19 mouse cellular contexts compared by ENCODE assay signal in the genomic region with DNA sequence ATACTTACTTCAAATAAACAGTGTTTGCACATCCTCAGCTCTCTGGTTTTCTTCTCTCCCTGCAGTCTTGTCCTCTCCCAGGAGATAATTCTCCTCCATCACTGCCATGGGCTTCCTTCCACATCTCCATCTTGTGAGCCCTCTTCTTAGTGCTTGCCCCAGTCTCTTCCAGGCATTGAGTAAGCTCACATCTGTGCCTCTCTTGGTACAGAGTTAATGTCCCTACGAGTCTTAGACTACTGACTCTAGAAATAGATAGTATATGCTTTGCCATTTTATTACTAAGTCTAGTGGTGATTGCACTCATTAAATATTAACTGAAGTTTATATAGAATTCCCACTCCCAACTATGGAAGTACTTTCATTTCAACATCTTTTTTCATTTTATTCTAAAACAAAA. TPM values are rescaled to one million over a fixed set of nuclear protein-coding genes. Genes with fewer than 3 reads are reported as not detected.
"Had no signal": no experiment of that assay in that cellular context is flagged by ENCODE, and none has a peak within 500 bp of the region (broad histone marks: within the 10 kb centered on the region; RNA-seq: fewer than 3 reads in every experiment).

No protein-coding gene starts in this region.

- DNase-seq: kidney, adult 2 months; kidney, postnatal 36 days; layer of hippocampus, adult 9-11 months; layer of hippocampus, postnatal 36 days; lung, embryonic 14.5 days; lung, postnatal 10 days; right cerebral cortex, postnatal 14 days; thymus, adult 2 months; thymus, postnatal 36 days had no signal

- H3K4me3 ChIP-seq: limb, embryonic 15.5 days; liver, embryonic 12.5 days; megakaryocyte, embryonic 14.5 days; neural tube, embryonic 13.5 days; stomach, embryonic 15.5 days had no signal

- H3K9ac ChIP-seq: limb, embryonic 15.5 days; liver, embryonic 12.5 days; lung, embryonic 14.5 days; neural tube, embryonic 13.5 days; stomach, embryonic 15.5 days had no signal

- ATAC-seq: liver, embryonic 12.5 days had no signal

- H3K4me2 ChIP-seq: limb, embryonic 15.5 days; liver, embryonic 12.5 days; lung, embryonic 14.5 days; neural tube, embryonic 13.5 days; stomach, embryonic 15.5 days had no signal

- H3K27me3 ChIP-seq: limb, embryonic 15.5 days; liver, embryonic 12.5 days; megakaryocyte, embryonic 14.5 days; stomach, embryonic 15.5 days had no signal

- H3K27ac ChIP-seq: limb, embryonic 15.5 days; liver, embryonic 12.5 days; macrophage; neural tube, embryonic 13.5 days; stomach, embryonic 15.5 days had no signal

- H3K4me1 ChIP-seq: limb, embryonic 15.5 days; liver, embryonic 12.5 days; megakaryocyte, embryonic 14.5 days; stomach, embryonic 15.5 days had no signal

- H3K36me3 ChIP-seq: liver, embryonic 12.5 days; neural tube, embryonic 13.5 days; stomach, embryonic 15.5 days had no signal

- H3K9me3 ChIP-seq: limb, embryonic 15.5 days; liver, embryonic 12.5 days; megakaryocyte, embryonic 14.5 days; neural tube, embryonic 13.5 days; stomach, embryonic 15.5 days had no signal

RNA-seq across cellular contexts. Expression of a gene that starts 19.6 kb away (rescaled TPM):
- polyA plus RNA-seq: kidney, embryonic 16.5 days; limb, embryonic 11.5 days; limb, embryonic 15.5 days; liver, embryonic 12.5 days; liver, embryonic 16.5 days; lung, embryonic 14.5 days; macrophage; neural tube, embryonic 13.5 days; spleen, adult 2 months; stomach, embryonic 15.5 days; thymus, adult 2 months had no signal
